In the genomic region with DNA sequence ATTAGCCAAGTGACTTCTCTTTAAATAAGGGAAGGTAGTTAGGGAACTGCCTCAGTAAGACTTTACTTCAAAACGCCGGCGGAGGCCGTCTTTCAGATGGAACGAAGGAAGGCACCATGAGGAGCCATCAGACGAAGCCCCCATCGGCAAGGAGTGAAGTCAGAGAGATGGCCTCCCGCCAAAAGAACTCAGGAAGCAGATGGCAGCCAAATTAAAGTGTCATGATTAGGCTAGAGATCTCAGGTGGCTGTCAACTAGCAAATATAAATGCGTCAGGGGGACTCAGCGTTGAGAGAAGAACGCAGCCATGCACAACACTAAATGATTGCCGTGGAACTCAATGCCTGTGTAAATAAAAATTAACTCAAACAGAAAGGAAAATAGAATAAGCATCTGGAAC, we compare ENCODE assay signal across 9 mouse cellular contexts.
DNase-seq lines count a peak whose midpoint lies in the region; ATAC-seq and TF ChIP-seq lines count a peak whose summit lies in the region.
"Had no signal": no experiment of that assay in that cellular context is flagged by ENCODE, and none has a peak within 500 bp of the region (broad histone marks: within the 10 kb centered on the region; RNA-seq: fewer than 3 reads in every experiment).

No protein-coding gene starts in this region.

- no peak overlapping the region for H3K4me2 ChIP-seq in hindbrain, postnatal 0 days (ENCODE audit: low read depth, low read length)
- H3K4me2 ChIP-seq in stomach, postnatal 0 days (replicated peaks; ENCODE audit: low read depth) = no peak overlapping the region
- H3K4me2 ChIP-seq in intestine, embryonic 16.5 days (ENCODE audit: low read depth, low read length) = no peak overlapping the region
- H3K4me2 ChIP-seq: embryonic facial prominence, embryonic 15.5 days had no signal

- TF ChIP-seq EP300 in stomach, postnatal 0 days (optimal IDR thresholded peaks at IDR 0.05) = no peak

- WGBS in hindbrain, postnatal 0 days = 35% methylated on average over 12 of the region's 12 CpGs
- 73% methylated on average over 12 of the region's 12 CpGs for WGBS in stomach, postnatal 0 days
- 70% methylated on average over 12 of the region's 12 CpGs for whole genome bisulfite sequencing in intestine, embryonic 16.5 days

- H3K27me3 ChIP-seq in hindbrain, postnatal 0 days (ENCODE audit: insufficient read depth, low read length) = no peaks in the 10 kb centered on the region
- H3K27me3 ChIP-seq in stomach, postnatal 0 days (ENCODE audit: control insufficient read depth, insufficient read depth, low read length) = no peaks in the 10 kb centered on the region
- no peaks in the 10 kb centered on the region for H3K27me3 ChIP-seq in intestine, embryonic 16.5 days (replicated peaks; ENCODE audit: control insufficient read depth, insufficient read depth, low read length)
- H3K27me3 ChIP-seq: embryonic facial prominence, embryonic 15.5 days had no signal

- H3K27ac ChIP-seq in hindbrain, postnatal 0 days = peak overlapping the region; percentile 3; the same call in 1 of the 2 replicates
- no peak overlapping the region for H3K27ac ChIP-seq in stomach, postnatal 0 days (replicated peaks)
- H3K27ac ChIP-seq in intestine, embryonic 16.5 days (ENCODE audit: low read length) = no peak overlapping the region
- H3K27ac ChIP-seq: embryonic facial prominence, embryonic 15.5 days had no signal

- H3K4me3 ChIP-seq in hindbrain, postnatal 0 days (ENCODE audit: low read length) = no peak overlapping the region
- no peak overlapping the region for H3K4me3 ChIP-seq in stomach, postnatal 0 days (ENCODE audit: low read depth, low read length)
- no peak overlapping the region for H3K4me3 ChIP-seq in intestine, embryonic 16.5 days (ENCODE audit: low read length)
- H3K4me3 ChIP-seq: embryonic facial prominence, embryonic 15.5 days had no signal

- peak; percentile 81 for ATAC-seq in hindbrain, postnatal 0 days
- no peak for ATAC-seq in stomach, postnatal 0 days (ENCODE audit: low FRiP score, low TSS enrichment)
- ATAC-seq in megakaryocyte, adult 5-6 weeks (ENCODE audit: poor library complexity, severe bottlenecking) = no peak
- no peak for ATAC-seq in intestine, embryonic 16.5 days

- no peaks in the 10 kb centered on the region for H3K36me3 ChIP-seq in hindbrain, postnatal 0 days (ENCODE audit: insufficient read depth, low read length)
- H3K36me3 ChIP-seq in stomach, postnatal 0 days (ENCODE audit: control insufficient read depth, insufficient read depth, low read length) = no peaks in the 10 kb centered on the region
- H3K36me3 ChIP-seq in intestine, embryonic 16.5 days (ENCODE audit: control insufficient read depth, insufficient read depth, low read length) = no peaks in the 10 kb centered on the region
- H3K36me3 ChIP-seq: embryonic facial prominence, embryonic 15.5 days had no signal

- TF ChIP-seq CTCF in hindbrain, postnatal 0 days (IDR thresholded peaks at IDR 0.05; ENCODE audit: low read depth) = no peak
- no peak for TF ChIP-seq CTCF in stomach, postnatal 0 days (IDR thresholded peaks at IDR 0.05; ENCODE audit: low read depth)

- H3K9me3 ChIP-seq in hindbrain, postnatal 0 days (ENCODE audit: low read length) = no peaks in the 10 kb centered on the region
- H3K9me3 ChIP-seq in stomach, postnatal 0 days (ENCODE audit: control insufficient read depth, low read length) = no peaks in the 10 kb centered on the region
- no peaks in the 10 kb centered on the region for H3K9me3 ChIP-seq in intestine, embryonic 16.5 days (ENCODE audit: control insufficient read depth, low read length)
- H3K9me3 ChIP-seq: embryonic facial prominence, embryonic 15.5 days had no signal

- H3K9ac ChIP-seq in hindbrain, postnatal 0 days (replicated peaks; ENCODE audit: low read length) = no peak overlapping the region
- no peak overlapping the region for H3K9ac ChIP-seq in stomach, postnatal 0 days (ENCODE audit: low read length)
- no peak overlapping the region for H3K9ac ChIP-seq in intestine, embryonic 16.5 days (ENCODE audit: low read depth, low read length)
- H3K9ac ChIP-seq: embryonic facial prominence, embryonic 15.5 days had no signal

- peak; percentile 34 to 45 for DNase-seq in kidney, postnatal 4 days
- DNase-seq in kidney, postnatal 14 days = no peak
- DNase-seq in brain, embryonic 18.5 days (ENCODE audit: low read depth, low spot score) = peak; percentile 40
- peak; percentile 46 for DNase-seq in cerebellum, adult 8-10 months
- DNase-seq in hindbrain, postnatal 0 days (ENCODE audit: low spot score) = peak; percentile 89
- no peak for DNase-seq in stomach, postnatal 0 days (ENCODE audit: low spot score)

- H3K4me1 ChIP-seq in hindbrain, postnatal 0 days (ENCODE audit: insufficient read depth, low read length) = peaks cover 3% of the 10 kb centered on the region; the same call in 1 of the 2 replicates
- H3K4me1 ChIP-seq in stomach, postnatal 0 days (replicated peaks; ENCODE audit: control insufficient read depth, insufficient read depth) = no peaks in the 10 kb centered on the region
- H3K4me1 ChIP-seq in intestine, embryonic 16.5 days (ENCODE audit: control insufficient read depth, insufficient read depth, low read length) = no peaks in the 10 kb centered on the region

Comparison
In these comparisons a context has a peak if more than half of its experiments do, and no peak if none do; other contexts are left out.
1. DNase-seq: peak in kidney, postnatal 4 days (2 of 2), brain, embryonic 18.5 days (single experiment), cerebellum, adult 8-10 months (single experiment) and hindbrain, postnatal 0 days (single experiment); none in kidney, postnatal 14 days (single experiment) and stomach, postnatal 0 days (single experiment).